Mouse (Mus musculus) large intestine, adult 2 months (tissue): ENCODE measurements around the gene Unc5b. TPM values are rescaled to one million over a fixed set of nuclear protein-coding genes. Genes with fewer than 3 reads are reported as not detected.
A peak's percentile ranks its signal among the peaks of the same experiment; 100 is the strongest.
"Not testable (repeated sequence)": the region's sequence is repeated elsewhere in the genome, so short reads cannot be mapped to it uniquely, and the experiment has no call there.

ENCODE experiments used
- DNase-seq: peaks from one replicate; pipeline ENCODE4 v3.0.0-alpha.2; 2012; ENCODE audit warnings: low read depth, low spot score
- WGBS: fragments of 180-500 bp; shearing (Covaris S2); methylation state at CpG from one replicate; pipeline ENCODE4 v1.1.7; 2018; 5-methylcytosine and 5-hydroxymethylcytosine counted together
- polyA plus RNA-seq: library from polyadenylated mRNA; depleted of rRNA; stranded (reverse); fragments of >200 nt; gene quantifications from 2 replicates; pipeline ENCODE4 v1.2.3, GENCODE M21; 2012

The Unc5b gene
- polyA plus RNA-seq, 1 experiment = 16.2 TPM

DNA sequence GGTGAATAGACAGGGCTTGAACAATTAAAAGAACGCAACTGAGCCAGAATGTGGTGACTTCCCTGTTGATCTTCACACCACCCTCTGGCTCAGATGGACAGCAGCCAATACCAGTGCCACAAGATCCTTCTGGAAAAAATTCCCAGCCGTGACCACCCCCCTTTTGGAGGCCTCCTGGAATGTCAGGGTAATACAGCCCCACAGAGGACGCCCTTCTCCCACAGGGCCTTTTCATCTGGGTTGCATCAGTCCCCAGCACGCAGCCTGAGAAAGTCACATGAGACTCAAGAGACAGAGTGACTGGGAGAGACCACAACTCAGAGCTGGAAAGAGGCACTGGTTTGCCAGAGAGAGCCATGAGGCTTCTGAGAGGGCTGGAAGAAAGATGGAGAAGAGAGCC lies 60.5 kb downstream of the Unc5b start:
- WGBS = 69% methylated on average over 4 of the region's 4 CpGs
- DNase-seq = no peak

DNA sequence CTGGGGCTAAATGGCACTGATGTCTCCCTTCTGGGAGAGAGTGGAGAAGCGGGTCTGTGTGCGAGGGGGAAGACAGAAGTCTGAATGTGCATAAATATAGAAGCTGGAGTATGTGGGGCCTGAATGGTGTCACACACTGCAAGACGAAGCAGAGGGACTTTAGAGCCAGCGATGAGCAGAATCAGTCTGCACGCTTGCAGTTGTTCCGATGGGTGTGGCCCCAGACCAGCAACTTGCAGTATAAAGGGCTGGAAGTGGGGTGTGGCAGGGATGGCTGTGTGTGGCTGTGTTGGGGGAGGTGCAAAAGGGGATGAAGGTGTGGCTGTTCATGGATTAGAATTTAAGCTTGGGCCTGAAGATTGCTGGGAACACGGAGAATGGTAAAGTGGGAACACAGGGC lies 62.8 kb downstream of the Unc5b start:
- no peak for DNase-seq
- 51% methylated on average over 7 of the region's 7 CpGs for WGBS

DNA sequence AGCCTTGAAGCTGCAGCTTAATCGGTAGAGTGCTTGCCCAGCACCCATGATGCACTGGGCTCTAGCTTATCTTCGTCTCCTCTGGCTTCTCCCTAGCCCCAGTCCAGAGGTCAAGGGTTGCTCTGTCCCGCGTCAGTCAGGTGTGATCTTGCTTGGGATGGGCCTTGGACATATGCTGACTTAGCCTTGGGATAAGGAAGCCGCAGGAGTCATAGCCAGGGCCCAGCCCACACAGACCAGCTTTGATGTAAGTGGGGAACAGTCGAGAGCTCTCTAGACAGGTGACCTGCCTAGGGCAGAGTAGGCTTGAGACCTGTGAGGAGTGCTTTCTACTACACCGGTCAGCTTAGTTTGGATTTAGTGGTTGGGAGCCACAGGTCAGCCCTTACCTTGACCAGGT lies 64.0 kb downstream of the Unc5b start:
- WGBS = 64% methylated on average over 7 of the region's 7 CpGs
- DNase-seq = no peak

DNA sequence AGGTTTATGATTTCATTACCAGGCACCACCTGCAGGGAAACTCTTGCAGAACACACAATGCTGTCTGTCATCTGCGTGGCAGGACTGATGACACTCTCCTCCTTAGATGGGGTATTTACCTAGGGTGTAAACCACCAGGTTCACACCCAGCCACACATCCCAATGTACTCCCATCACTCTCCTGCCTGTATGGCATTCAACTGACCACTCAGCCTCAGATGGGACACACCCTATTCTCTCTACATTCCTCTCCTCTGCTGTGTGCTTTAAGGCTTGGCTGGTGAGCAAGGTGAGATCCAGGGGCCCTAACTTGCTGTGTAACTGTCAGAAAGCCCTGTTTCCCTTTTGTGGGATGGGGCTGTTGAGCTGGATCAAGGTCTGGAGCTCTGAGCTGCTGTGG lies 69.3 kb downstream of the Unc5b start:
- DNase-seq = no peak
- 43% methylated on average over 1 of the region's 1 CpGs for WGBS

DNA sequence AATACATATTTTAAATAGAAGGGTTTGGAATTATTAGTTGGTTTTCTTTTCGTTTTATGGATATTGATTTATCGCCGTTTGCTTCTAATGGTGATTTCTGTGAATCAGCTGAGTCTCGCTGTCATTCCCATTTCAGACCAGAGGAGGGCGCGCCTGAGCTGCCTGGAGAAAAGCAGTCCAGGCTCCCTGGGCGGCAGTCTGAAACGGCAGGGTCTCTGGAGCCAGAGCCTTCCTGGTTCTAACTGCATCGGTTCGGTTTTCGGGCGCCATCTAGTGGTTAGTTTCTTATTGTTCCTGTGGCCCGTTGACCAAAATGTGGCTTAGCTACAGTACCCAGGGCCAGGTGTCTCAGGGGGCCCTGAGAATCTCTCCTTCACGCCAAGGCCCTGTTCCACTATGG lies 71.0 kb downstream of the Unc5b start:
- 2% methylated on average over 14 of the region's 14 CpGs for WGBS
- DNase-seq = peak; percentile 88

DNA sequence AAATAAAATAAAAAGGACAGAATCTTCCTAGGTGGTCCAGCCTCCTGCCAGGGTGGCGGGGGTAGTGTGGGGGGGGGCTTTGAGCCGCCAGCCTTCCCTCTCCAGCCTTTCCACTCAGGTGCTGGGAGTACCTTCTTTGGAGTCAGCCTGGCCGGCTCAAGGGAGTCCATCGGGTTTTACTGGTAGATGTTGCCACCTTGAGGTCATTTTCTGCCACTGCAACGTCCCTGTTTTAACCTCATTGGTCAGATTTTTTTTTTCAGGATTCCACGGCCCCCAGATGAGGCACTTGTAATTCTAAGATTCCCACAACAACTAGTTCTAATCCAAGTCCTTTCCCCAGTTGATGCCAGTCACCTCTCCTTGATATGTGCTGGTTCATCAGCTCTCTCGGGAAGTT lies 74.4 kb downstream of the Unc5b start:
- 2% methylated on average over 7 of the region's 7 CpGs for WGBS
- no peak for DNase-seq

DNA sequence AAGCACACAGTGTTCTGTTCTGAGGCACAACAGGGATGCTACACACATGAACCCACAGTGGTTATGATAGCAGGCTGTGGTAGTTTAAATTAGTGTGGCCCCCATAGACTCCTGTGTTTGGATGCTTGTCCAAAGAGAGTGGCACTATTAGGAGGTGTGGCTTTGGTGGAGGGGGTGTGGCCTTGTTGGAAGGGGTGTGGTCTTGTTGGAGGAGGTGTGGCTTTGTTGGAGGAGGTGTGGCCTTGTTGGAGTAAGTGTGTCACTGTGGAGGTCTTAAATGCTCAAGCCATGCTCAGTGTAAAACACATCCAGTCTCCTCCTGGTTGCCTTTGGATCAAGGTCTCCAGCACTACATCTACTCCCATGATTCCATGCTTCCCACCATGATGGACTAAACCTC lies 75.2 kb downstream of the Unc5b start:
- no peak for DNase-seq

DNA sequence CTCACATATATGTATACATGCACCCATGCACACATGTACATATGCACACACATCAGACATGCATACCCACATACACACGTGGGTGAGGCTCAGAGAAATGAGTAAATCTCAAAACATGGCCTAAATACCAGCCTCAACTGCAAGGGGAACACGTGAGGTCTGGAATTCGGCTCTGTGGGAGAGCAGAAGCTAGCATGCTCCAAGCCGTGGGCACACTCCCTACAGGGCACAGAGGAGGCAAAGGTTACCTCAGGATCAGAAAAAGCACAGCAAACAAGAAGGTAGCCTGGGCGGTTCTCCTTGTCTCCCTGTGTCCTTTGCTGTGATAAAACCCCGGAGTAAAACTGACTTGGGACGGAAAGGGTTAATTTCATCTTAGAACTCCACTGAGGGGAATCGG lies 77.4 kb downstream of the Unc5b start:
- 84% methylated on average over 8 of the region's 8 CpGs for WGBS
- no peak for DNase-seq

DNA sequence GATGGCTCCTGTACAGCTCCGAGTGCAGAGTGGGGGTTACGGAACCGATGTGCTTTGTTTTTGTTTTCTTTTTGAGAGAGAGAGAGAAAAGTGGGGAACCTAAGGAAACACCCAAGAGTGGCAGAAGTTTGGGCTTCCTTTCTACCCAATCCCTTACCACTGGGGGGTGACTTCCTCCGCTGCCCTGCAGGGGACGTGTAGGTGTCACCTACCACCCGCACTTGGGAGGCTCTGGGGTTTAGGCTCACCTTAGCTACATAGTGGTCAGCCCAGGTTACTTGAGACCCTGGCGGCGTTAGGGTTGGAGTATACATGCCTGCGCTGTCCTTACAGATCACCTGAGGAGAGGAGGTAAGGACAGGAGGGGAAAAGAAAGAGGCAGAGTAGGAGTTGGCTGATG lies 78.1 kb downstream of the Unc5b start:
- DNase-seq = no peak

DNA sequence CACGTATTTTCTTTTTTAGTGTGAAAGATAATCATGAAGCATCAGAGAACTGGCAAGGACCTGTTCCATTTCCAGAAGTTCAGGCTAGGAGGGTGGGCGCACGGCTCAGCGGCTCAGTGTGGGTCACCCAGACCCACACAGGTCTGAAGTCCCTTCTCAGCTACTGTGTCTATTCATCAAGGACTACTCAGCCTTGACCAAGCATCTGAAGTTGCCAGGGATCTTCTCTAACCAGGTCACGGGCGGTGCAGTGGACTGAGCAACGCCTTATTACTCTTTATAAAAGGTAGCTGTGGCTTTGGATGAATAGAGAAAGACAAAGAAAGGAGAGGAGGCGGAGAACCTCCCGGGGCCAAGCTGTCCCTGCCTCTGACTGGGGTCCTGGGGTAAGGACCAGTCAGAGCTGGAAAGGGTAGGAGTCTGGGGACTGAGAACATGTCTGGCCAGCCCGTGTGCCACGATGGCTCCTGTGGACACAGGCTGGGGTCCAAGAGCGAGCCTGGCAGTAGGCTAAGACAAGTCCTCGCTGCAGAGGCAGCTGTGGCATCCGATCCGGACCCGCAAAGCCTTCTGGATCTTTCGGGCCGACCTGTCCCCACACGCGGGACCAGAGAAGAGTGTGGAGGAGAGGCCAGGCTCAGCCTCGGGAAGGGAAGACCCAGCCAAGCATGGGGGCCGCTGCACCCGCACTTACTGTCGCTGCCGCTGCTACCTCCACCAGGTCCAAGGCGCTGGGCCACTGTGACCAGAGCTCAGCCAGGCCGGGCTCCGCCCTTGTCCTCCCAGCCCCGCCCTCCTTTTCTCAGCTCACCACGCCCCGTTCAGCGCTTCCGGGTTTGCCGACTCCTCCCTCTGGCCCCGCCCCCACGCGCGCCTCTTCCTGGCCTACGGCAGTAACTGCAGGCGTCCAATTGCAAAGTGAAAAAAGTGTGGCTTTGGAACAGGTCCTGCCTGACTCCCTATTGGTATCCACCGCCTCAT lies 79.1 kb downstream of the Unc5b start, which contains the start of gene Slc29a3:
Gene Slc29a3 (minus strand): TSS at position 755 of the 981 bp plus-strand sequence.
- peak; percentile 81 for DNase-seq
- WGBS = 6% methylated on average over 41 of the region's 41 CpGs

More for the DNA sequence above, 78.1 kb downstream of the Unc5b start:
- 83% methylated on average over 9 of the region's 9 CpGs for WGBS

DNA sequence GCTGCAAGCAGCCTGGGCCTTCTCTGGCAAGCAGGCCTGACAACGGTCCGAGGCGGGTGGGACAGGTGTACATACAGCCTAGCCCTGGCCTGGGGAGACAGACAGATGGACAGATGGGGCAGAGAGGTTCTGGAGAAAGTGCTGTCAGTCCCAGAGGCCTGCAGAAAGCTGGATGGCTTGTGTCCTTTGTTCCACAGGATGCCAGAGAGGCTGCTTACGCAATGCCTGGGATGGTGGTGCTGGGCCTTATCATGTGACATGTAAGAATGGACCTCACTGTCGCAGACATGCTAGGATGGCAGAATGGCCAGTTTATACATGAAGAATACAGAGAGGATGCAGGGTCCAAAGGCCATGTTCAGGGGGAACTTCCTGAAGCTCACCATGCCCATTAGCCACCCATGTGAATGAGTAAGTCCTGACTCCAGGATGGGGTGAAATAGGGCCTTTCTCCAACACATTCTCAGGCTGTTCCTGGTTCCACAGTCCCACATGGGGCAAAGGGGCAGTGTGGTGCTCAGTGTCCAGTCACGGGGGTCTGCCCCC lies 83.6 kb downstream of the Unc5b start:
- WGBS = 56% methylated on average over 6 of the region's 6 CpGs
- no peak for DNase-seq

DNA sequence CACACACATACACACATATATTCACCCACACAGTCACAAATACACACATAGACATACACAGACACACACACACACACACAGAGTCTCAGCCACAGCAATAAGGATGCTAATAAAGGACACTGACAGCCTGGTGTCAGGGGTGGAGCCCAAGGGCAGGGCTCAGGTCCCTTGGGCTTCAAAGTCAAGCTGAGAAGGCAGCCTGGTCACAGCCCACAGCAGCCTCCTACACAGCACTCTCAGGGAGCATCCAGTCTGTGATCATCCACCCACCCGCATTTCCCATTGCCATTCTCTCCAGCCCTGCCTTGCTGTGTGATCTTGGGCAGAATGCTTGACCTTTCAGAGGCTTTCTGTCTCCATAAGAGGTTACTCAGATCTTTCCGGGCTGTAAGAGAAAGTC lies 84.9 kb downstream of the Unc5b start:
- no peak for DNase-seq
- WGBS = 81% methylated on average over 2 of the region's 2 CpGs

DNA sequence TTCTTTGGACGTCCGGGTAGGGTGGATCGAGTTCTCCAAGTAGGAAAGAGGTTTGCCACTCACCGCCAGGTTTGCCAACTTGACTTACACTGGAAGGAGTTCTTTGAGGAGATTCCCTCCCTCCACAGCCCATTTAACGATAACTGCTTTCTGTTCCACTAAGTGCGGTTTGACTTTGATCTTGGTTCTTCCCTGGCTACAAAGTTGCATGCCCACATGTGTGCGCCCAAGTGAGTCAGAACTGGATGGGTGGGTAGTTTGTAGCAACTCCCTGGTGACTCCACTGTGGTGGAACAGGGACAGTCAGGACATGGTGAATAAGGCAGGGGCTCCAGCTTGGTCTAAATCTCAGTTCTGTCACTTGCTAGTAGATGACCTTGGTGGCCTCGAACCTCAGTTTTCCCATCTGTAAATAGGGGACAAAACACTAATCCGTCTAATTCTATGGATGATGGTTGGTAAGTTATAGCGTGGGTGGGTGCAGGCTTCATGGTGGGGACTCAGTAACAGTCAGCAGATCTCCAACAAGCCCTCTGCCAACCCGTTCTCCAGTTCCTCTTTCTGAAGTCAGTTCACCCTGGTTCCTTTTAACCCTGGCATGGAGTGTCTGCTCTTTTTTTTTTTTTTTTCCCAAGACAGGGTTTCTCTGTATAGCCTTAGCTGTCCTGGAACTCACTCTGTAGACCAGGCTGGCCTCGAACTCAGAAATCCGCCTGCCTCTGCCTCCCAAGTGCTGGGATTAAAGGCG lies 86.7 kb downstream of the Unc5b start:
- DNase-seq = no peak
- WGBS = 92% methylated on average over 14 of the region's 14 CpGs

DNA sequence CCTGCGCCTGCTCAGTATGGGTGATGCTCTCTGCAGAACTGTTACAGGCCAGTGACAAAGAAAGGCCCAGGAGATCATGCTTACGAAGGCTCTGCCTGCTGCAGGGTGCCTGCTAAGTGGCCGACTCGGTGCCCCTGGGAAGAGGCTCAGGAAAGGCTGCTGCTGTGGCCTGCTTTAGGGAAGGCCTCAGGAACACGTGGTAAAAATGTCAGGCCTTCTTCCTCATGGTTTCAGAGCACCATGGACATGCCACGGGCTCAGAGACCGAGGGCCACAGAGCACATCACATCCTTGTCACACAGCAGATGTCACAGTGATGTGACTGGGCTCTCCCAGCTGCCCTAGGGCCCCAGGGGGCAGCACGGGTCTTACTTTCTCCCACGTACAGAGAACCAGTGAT lies 87.7 kb downstream of the Unc5b start:
- WGBS = 73% methylated on average over 9 of the region's 9 CpGs
- no peak for DNase-seq

DNA sequence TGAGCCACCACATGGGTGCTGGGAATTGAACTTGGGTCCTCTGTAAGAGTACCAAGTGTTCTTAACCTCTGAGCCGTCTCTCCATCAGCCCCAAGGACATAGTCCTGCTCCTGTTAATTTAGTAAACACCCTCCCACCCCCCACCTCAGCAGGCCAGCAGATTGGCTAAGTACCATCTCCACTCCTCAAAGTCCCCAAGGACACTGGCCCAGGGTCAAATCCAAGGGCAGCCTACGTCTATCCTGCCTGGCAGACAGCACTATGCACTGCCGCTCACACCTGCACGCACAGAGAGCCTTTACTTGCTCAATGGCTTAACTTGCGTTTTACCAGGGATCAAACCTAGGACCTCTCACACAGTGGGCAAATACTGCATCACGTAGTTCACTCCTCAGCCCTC lies 88.4 kb downstream of the Unc5b start:
- WGBS = 94% methylated on average over 6 of the region's 6 CpGs
- no peak for DNase-seq

DNA sequence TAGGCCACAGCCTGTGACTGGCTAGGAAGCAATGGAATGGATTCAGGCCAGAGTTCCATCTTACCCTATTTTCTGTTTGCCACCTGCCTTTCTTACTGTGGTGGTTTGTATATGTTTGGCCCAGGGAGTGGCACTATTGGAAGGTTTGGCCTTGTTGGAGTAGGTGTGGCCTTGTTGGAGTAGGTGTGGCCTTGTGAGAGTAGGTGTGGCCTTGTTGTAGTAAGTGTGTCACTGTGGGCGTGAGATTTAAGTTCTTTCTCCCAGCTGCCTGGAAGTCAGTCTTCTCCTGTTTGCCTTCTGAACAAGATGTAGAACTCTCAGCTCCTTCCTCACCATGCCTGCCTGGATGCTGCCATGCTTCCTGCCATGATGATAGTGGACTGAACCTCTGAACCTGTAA lies 89.1 kb downstream of the Unc5b start:
- WGBS = 68% methylated on average over 1 of the region's 1 CpGs
- not testable (repeated sequence) for DNase-seq

DNA sequence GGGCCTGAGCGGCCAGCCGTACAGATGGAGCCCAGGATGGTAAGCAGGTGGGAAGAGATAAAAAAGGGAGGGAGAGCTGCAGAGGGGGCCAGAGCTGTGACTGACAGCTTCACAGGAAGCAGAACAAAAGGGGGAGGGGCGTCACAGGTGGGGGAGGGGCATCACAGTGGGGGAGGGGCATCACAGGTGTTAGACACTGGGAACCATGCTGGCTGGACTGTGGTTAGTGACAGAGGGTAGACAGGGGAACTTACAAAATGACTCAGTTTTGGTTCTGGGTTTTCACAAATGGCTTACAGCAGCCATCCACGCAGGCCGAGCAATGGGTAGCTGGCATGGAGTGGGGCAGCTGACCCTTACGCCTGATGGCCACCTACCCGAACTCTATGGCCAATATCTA lies 89.9 kb downstream of the Unc5b start:
- no peak for DNase-seq
- 89% methylated on average over 7 of the region's 7 CpGs for WGBS

DNA sequence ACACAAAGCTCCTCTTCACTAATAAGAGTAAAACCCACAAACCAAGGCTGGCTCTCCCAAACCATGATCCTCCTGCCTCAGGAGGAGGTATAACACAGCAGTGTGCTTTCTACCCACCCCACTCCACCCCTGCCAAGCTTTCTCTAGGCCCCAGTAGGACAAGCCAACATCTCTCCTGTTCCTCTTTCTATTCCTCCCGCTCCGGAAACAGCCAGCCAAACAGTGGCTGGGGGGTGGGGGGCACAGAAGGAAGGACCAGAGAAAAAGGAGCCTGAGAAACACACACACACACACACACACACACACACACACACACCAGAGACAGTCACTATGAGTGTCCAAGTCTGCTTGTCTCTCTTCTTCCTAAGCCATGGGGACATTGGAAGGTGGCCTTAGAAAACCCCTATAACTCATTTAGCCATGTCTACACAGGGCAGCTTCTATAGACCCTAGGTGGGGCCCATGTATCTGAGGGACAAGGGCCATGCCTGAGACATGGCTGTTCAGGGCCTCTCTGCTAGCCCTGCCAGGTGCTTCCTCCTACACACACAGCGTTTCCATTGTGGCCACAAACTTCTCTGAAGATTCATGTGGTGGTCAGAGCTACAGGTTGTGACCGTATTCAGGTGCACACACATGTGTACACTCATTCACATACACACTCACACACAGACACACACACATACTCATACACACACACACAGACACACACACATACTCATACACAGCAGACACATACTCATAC lies 91.6 kb downstream of the Unc5b start:
- DNase-seq = no peak
- WGBS = 82% methylated on average over 4 of the region's 4 CpGs

DNA sequence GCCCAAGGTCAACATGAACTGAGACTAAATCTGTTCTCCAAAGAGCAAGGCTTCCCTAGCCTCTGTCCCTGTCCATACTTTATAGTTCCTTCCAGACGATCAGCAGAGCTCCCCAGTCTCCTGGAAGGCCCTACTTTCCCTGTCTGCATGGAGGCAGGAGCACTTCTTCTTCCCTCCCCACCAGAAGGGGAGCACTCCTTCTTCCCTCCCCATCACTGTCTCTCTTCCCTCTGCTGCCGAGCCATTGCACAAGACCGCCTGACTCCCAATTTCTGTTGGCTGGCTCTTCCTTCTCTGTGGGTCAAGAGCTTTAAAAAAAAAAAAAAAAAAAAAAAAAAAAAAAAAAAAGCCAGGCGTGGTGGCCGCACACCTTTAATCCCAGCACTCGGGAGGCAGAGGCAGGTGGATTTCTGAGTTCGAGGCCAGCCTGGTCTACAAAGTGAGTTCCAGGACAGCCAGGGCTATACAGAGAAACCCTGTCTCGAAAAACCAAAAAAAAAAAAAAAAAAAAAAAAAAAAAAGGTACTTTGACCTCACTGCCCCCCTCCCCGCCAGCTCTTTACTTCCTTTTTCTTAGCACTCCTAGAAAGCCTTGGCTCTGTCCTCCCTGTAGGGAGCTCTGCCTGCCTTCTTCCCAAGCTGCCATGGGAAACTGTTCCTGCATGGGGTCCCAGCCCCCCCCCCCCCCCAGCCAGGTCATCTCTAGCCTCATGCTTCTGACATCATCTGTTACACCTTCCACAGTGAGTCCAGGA lies 93.3 kb downstream of the Unc5b start:
- DNase-seq = no peak
- WGBS = 64% methylated on average over 7 of the region's 9 CpGs
